Mouse (Mus musculus): ENCODE measurements around the gene Zfp120. TPM values are rescaled to one million over a fixed set of nuclear protein-coding genes. Genes with fewer than 3 reads are reported as not detected.

The Zfp120 gene
- total RNA-seq (2023) = 8.6 TPM

DNA sequence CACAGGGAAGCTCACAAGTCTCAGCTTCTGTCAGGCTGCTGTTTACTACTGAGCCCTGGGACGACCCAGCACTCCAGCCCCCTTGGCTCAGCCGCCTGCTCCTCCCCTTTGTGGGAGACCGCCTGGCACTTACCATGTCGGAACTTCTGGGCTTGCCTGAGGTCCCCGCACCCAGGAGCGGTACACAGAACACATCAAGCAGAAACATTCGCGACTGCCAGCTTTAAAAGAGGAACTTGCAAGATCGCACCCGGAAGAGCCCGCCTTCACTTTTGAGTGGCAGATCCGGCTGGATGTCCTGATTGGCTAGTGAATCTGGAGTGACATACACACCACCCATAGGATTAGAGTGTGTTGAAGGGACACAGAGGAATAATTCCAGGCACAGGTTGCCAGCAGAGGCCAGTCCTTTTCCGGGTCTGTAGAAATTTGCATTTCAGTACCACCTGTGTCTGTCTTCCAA, at the start of gene Zfp120:
Gene Zfp120, minus strand, starts transcription at position 274 of the 463 bp plus-strand sequence.

DNA sequence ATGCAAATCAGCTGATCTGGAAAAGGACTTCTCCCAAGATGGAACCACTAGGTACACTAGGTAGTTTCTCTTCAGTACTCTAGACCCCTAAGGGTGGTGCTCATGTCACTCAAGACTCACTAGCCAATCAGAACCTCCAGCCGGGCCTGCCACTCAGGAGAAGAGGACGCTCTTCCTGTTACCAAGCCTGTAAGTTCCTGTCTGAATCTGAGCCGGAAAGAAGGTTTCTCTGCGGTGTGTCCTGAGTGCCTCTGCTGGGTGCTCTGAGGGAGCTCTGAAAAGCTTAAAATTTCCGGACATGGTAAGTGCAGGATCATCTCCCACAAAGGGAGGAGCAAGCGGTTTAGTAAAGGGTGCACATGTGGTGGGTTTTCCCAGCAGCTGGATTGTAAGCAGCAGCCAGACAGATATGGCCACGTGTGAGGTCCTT, 45.1 kb upstream of the Zfp120 start, which contains the start of gene Gm14139:
Gene Gm14139, plus strand, starts transcription at position 186 of the 430 bp plus-strand sequence.

DNA sequence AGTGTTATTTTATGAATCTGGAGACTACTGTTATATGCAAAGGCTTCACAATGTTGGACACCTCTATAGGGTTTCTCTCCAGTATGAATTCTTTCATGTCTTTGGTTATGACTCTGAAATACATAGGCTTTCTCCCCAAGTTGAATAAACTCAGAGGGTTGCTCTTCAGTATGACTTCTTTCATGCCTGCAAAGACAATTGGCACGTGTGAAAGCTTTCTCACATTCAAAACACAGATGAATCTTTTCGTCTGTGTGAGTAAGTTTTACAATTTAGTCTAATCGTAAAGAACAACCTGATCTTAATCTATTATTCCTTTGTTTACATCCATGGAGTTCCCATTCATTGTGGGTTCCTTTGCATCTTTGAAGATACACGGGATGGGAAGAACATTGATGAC, 43.1 kb upstream of the Zfp120 start, which contains the start of gene Gm10770:
Gene Gm10770, minus strand, starts transcription at position 101 of the 400 bp plus-strand sequence.

Other genes with a start within 250 kb of the Zfp120 start
- not detected for gene Gm10770, start 43.0 kb upstream of the Zfp120 start, total RNA-seq (2023)
- gene Gm14139, start 45.0 kb upstream of the Zfp120 start, total RNA-seq (2023) = 0.70 TPM
- gene Zfp937, start 81.4 kb upstream of the Zfp120 start, total RNA-seq (2023) = 4.7 TPM
- gene Gm21994, start 118.9 kb upstream of the Zfp120 start, total RNA-seq (2023) = 10.4 TPM
- gene Gm14124, start 120.8 kb upstream of the Zfp120 start, total RNA-seq (2023) = not detected
- gene Gm10130, start 187.0 kb upstream of the Zfp120 start, total RNA-seq (2023) = 8.7 TPM
- 4.2 TPM for gene 3300002I08Rik, start 226.1 kb upstream of the Zfp120 start, total RNA-seq (2023)

Data from CD8-positive naive resting alpha-beta T cell, adult 57 days (primary cell).